Mouse (Mus musculus) embryonic facial prominence, embryonic 11.5 days (tissue): Measurements from ENCODE around the gene Ndufc1. TPM values are rescaled to one million over a fixed set of nuclear protein-coding genes. Genes with fewer than 3 reads are reported as not detected.
"Not testable (repeated sequence)": the region's sequence is repeated elsewhere in the genome, so short reads cannot be mapped to it uniquely, and the experiment has no call there.

ENCODE experiments used
- ATAC-seq: fragments of 200-750 bp; cut with Nextera tagmentation; replicated peaks from 2 replicates; pipeline ENCODE4 v1.8.0; 2017; ENCODE audit warnings: low read depth; ENCODE audit not compliant: insufficient number of reproducible peaks, low FRiP score, low TSS enrichment
- DNase-seq: peaks from one replicate; pipeline ENCODE4 v3.0.0-alpha.2; 2015; ENCODE audit warnings: low spot score
- H3K27ac ChIP-seq: fragments of 300-500 bp; sonication (generic); replicated peaks from 2 replicates; pipeline ENCODE4 v1.5.1; 2014; ENCODE audit warnings: mild to moderate bottlenecking, low read depth, low read length, control low read depth
- H3K27me3 ChIP-seq: fragments of 300-500 bp; sonication (generic); 2 replicates; pipeline ENCODE4 v1.6.1; 2014; ENCODE audit warnings: mild to moderate bottlenecking, low read length, moderate library complexity, mixed read lengths; ENCODE audit not compliant: control insufficient read depth, insufficient read depth
- H3K36me3 ChIP-seq: fragments of 300-500 bp; sonication (generic); replicated peaks from 2 replicates; pipeline ENCODE4 v1.6.1; 2014; ENCODE audit warnings: low read depth, mild to moderate bottlenecking, low read length, moderate library complexity, mixed read lengths; ENCODE audit not compliant: control insufficient read depth, insufficient read depth
- H3K4me1 ChIP-seq: fragments of 300-500 bp; sonication (generic); 2 replicates; pipeline ENCODE4 v1.6.1; 2014; ENCODE audit warnings: low read length, mixed read lengths; ENCODE audit not compliant: control insufficient read depth, insufficient read depth
- H3K4me2 ChIP-seq: fragments of 300-500 bp; sonication (generic); 2 replicates; pipeline ENCODE4 v1.6.1; 2014; ENCODE audit warnings: low read depth, mild to moderate bottlenecking, control low read depth, low read length, moderate library complexity
- H3K4me3 ChIP-seq: fragments of 300-500 bp; sonication (generic); 2 replicates; pipeline ENCODE4 v1.5.1; 2014; ENCODE audit warnings: low read depth, low read length, control low read depth
- H3K9ac ChIP-seq: fragments of 300-500 bp; sonication (generic); replicated peaks from 2 replicates; pipeline ENCODE4 v1.6.1; 2014; ENCODE audit warnings: mild to moderate bottlenecking, control low read depth, low read length
- H3K9me3 ChIP-seq: fragments of 300-500 bp; sonication (generic); replicated peaks from 2 replicates; pipeline ENCODE4 v1.6.1; 2016; ENCODE audit warnings: mild to moderate bottlenecking, low read length, inconsistent platforms, mixed read lengths; ENCODE audit not compliant: control insufficient read depth
- WGBS: fragments of 180-500 bp; shearing (Covaris S2); extraction: QIAGEN DNeasy Blood & Tissue Kit; methylation state at CpG from one replicate; pipeline ENCODE4 v1.1.7; 2014; 5-methylcytosine and 5-hydroxymethylcytosine counted together
- polyA plus RNA-seq: library from polyadenylated mRNA; unstranded; fragments of >200 nt; fragmentation: Nextera tagmentation; extraction: Ambion mirVana; gene quantifications from 2 replicates; pipeline ENCODE4 v1.2.1, GENCODE M21; 2014

The Ndufc1 gene
- polyA plus RNA-seq, 1 experiment from 2014 or later, result 722 TPM

GRCm38 (mm10) chr3:51394881-51395280 lies 13.9 kb downstream of the Ndufc1 start:
- H3K9ac ChIP-seq, result no peak overlapping the region
- no peaks in the 10 kb centered on the region for H3K9me3 ChIP-seq
- H3K4me1 ChIP-seq, result no peaks in the 10 kb centered on the region
- H3K27ac ChIP-seq, result no peak overlapping the region
- H3K27me3 ChIP-seq, result peaks cover 5% of the 10 kb centered on the region
- H3K4me3 ChIP-seq, result no peak overlapping the region
- no peak for ATAC-seq
- DNase-seq, result no peak
- WGBS, result 63% methylated on average over 3 of the region's 3 CpGs
- no peak overlapping the region for H3K4me2 ChIP-seq
- H3K36me3 ChIP-seq, result no peaks in the 10 kb centered on the region

GRCm38 (mm10) chr3:51393651-51394050 lies 15.1 kb downstream of the Ndufc1 start:
- Histone ChIP-seq H3K9me3 (no peaks in the 10 kb centered on the region), H3K4me3 (no peak overlapping the region), H3K27ac (no peak overlapping the region), H3K36me3 (no peaks in the 10 kb centered on the region), H3K4me2 (no peak overlapping the region), H3K27me3 (peaks cover 5% of the 10 kb centered on the region), H3K4me1 (peaks cover 2% of the 10 kb centered on the region; the same call in 1 of the 2 replicates), H3K9ac (no peak overlapping the region)
- ATAC-seq (no peak), DNase-seq (no peak)
- 89% methylated on average over 2 of the region's 2 CpGs for WGBS

GRCm38 (mm10) chr3:51393018-51393417 lies 15.8 kb downstream of the Ndufc1 start:
- H3K27me3 ChIP-seq, H3K27ac ChIP-seq, DNase-seq, H3K9me3 ChIP-seq, H3K36me3 ChIP-seq, H3K4me2 ChIP-seq, H3K4me1 ChIP-seq, ATAC-seq, H3K9ac ChIP-seq, H3K4me3 ChIP-seq: not testable (repeated sequence)
- 91% methylated on average over 3 of the region's 3 CpGs for WGBS

GRCm38 (mm10) chr3:51391591-51391990 lies 17.2 kb downstream of the Ndufc1 start:
- Histone ChIP-seq H3K27me3 (peaks cover 5% of the 10 kb centered on the region), H3K4me1 (peaks cover 2% of the 10 kb centered on the region; the same call in 1 of the 2 replicates), H3K36me3 (no peaks in the 10 kb centered on the region), H3K9me3 (no peaks in the 10 kb centered on the region), H3K4me3 (no peak overlapping the region), H3K27ac (no peak overlapping the region), H3K9ac (no peak overlapping the region), H3K4me2 (no peak overlapping the region)
- DNase-seq, result no peak
- 88% methylated on average over 5 of the region's 5 CpGs for WGBS
- no peak for ATAC-seq

- Histone ChIP-seq H3K9ac (no peak overlapping the region), H3K4me1 (peaks cover 2% of the 10 kb centered on the region; the same call in 1 of the 2 replicates), H3K4me2 (no peak overlapping the region), H3K27ac (no peak overlapping the region), H3K36me3 (no peaks in the 10 kb centered on the region), H3K27me3 (peaks cover 5% of the 10 kb centered on the region), H3K4me3 (no peak overlapping the region), H3K9me3 (no peaks in the 10 kb centered on the region)
- no peak for ATAC-seq
- 89% methylated on average over 5 of the region's 5 CpGs for WGBS
- no peak for DNase-seq
These were observed 17.7 kb downstream of the Ndufc1 start for GRCm38 (mm10) chr3:51391095-51391494.

- no peaks in the 10 kb centered on the region for H3K36me3 ChIP-seq
- DNase-seq (no peak), ATAC-seq (0 out of 2 replicates have a peak, but pooled peaks have one; percentile 52)
- peak overlapping the region; percentile 2; the same call in 1 of the 2 replicates for H3K4me2 ChIP-seq
- no peak overlapping the region for H3K27ac ChIP-seq
- no peak overlapping the region for H3K4me3 ChIP-seq
- no peaks in the 10 kb centered on the region for H3K9me3 ChIP-seq
- peaks cover 2% of the 10 kb centered on the region; the same call in 1 of the 2 replicates for H3K4me1 ChIP-seq
- no peak overlapping the region; the same call in 1 of the 2 replicates for H3K9ac ChIP-seq
- no peaks in the 10 kb centered on the region for H3K27me3 ChIP-seq
- 6% methylated on average over 13 of the region's 13 CpGs for WGBS
These were observed 19.9 kb downstream of the Ndufc1 start for GRCm38 (mm10) chr3:51388904-51389303.

GRCm38 (mm10) chr3:51387868-51388381 lies 20.9 kb downstream of the Ndufc1 start:
- DNase-seq (no peak), ATAC-seq (no peak)
- H3K27ac ChIP-seq, result no peak overlapping the region
- H3K4me3 ChIP-seq, result no peak overlapping the region
- no peaks in the 10 kb centered on the region for H3K36me3 ChIP-seq
- no peaks in the 10 kb centered on the region for H3K9me3 ChIP-seq
- peaks cover 2% of the 10 kb centered on the region; the same call in 1 of the 2 replicates for H3K4me1 ChIP-seq
- H3K27me3 ChIP-seq, result no peaks in the 10 kb centered on the region
- 64% methylated on average over 8 of the region's 8 CpGs for WGBS
- H3K4me2 ChIP-seq, result no peak overlapping the region
- no peak overlapping the region for H3K9ac ChIP-seq

- no peaks in the 10 kb centered on the region for H3K9me3 ChIP-seq
- peaks cover 2% of the 10 kb centered on the region; the same call in 1 of the 2 replicates for H3K4me1 ChIP-seq
- no peak overlapping the region for H3K4me3 ChIP-seq
- H3K27me3 ChIP-seq, result no peaks in the 10 kb centered on the region
- no peaks in the 10 kb centered on the region for H3K36me3 ChIP-seq
- no peak overlapping the region for H3K4me2 ChIP-seq
- 77% methylated on average over 3 of the region's 3 CpGs for WGBS
- no peak overlapping the region for H3K9ac ChIP-seq
- ATAC-seq, result no peak
- DNase-seq, result no peak
- H3K27ac ChIP-seq, result no peak overlapping the region
These were observed 21.7 kb downstream of the Ndufc1 start for GRCm38 (mm10) chr3:51387134-51387451.
